Mouse (Mus musculus): ENCODE measurements around the gene Mpzl3. TPM values are rescaled to one million over a fixed set of nuclear protein-coding genes. Genes with fewer than 3 reads are reported as not detected.

The Mpzl3 gene
- polyA plus RNA-seq, 1 experiment from 2014 or later, result 3.0 TPM

GRCm38 (mm10) chr9:45049731-45050130 is 5.3 kb upstream of the Mpzl3 start:
- Histone ChIP-seq H3K9me3 (replicated peaks) (no peaks in the 10 kb centered on the region), H3K36me3 (0 out of 2 replicates have a peak, but pooled peaks cover 7% of the 10 kb centered on the region), H3K4me1 (no peaks in the 10 kb centered on the region), H3K27me3 (peaks cover 24% of the 10 kb centered on the region), H3K9ac (no peak overlapping the region), H3K27ac (no peak overlapping the region), H3K4me3 (replicated peaks) (no peak overlapping the region), H3K4me2 (no peak overlapping the region)
- WGBS, result 88% methylated on average over 1 of the region's 1 CpGs
- ATAC-seq (replicated peaks; ENCODE audit: low FRiP score), result no peak

- ATAC-seq (replicated peaks; ENCODE audit: low FRiP score), result no peak
- 78% methylated on average over 2 of the region's 2 CpGs for WGBS
- H3K36me3 ChIP-seq, result 0 out of 2 replicates have a peak, but pooled peaks cover 7% of the 10 kb centered on the region
- no peak overlapping the region for H3K27ac ChIP-seq
- no peaks in the 10 kb centered on the region for H3K4me1 ChIP-seq
- H3K4me3 ChIP-seq (replicated peaks), result no peak overlapping the region
- peaks cover 20% of the 10 kb centered on the region for H3K27me3 ChIP-seq
- no peaks in the 10 kb centered on the region for H3K9me3 ChIP-seq (replicated peaks)
- no peak overlapping the region for H3K4me2 ChIP-seq
- H3K9ac ChIP-seq, result no peak overlapping the region
Observed at GRCm38 (mm10) chr9:45050301-45050700, 4.7 kb upstream of the Mpzl3 start.

GRCm38 (mm10) chr9:45058304-45058940 is 3.4 kb downstream of the Mpzl3 start:
- Histone ChIP-seq H3K9me3 (replicated peaks) (no peaks in the 10 kb centered on the region), H3K4me2 (no peak overlapping the region), H3K9ac (no peak overlapping the region), H3K27me3 (0 out of 2 replicates have a peak, but pooled peaks cover 13% of the 10 kb centered on the region), H3K4me1 (no peaks in the 10 kb centered on the region), H3K4me3 (replicated peaks) (no peak overlapping the region), H3K27ac (no peak overlapping the region), H3K36me3 (no peaks in the 10 kb centered on the region)
- whole genome bisulfite sequencing, result 33% methylated on average over 5 of the region's 5 CpGs
- ATAC-seq (replicated peaks; ENCODE audit: low FRiP score), result no peak

GRCm38 (mm10) chr9:45060151-45060550 is 5.2 kb downstream of the Mpzl3 start:
- Histone ChIP-seq H3K36me3 (no peaks in the 10 kb centered on the region), H3K9ac (no peak overlapping the region), H3K4me1 (no peaks in the 10 kb centered on the region), H3K4me3 (replicated peaks) (no peak overlapping the region), H3K27ac (no peak overlapping the region), H3K4me2 (no peak overlapping the region), H3K27me3 (0 out of 2 replicates have a peak, but pooled peaks cover 10% of the 10 kb centered on the region), H3K9me3 (replicated peaks) (no peaks in the 10 kb centered on the region)
- no peak for ATAC-seq (replicated peaks; ENCODE audit: low FRiP score)
- 50% methylated on average over 7 of the region's 7 CpGs for WGBS

- WGBS, result 54% methylated on average over 3 of the region's 3 CpGs
- no peak for ATAC-seq (replicated peaks; ENCODE audit: low FRiP score)
Observed at GRCm38 (mm10) chr9:45062677-45063076, 7.7 kb downstream of the Mpzl3 start.

GRCm38 (mm10) chr9:45064421-45064820 is 9.4 kb downstream of the Mpzl3 start:
- H3K4me3 ChIP-seq (replicated peaks), result no peak overlapping the region
- H3K9ac ChIP-seq, result no peak overlapping the region
- H3K9me3 ChIP-seq (replicated peaks), result no peaks in the 10 kb centered on the region
- 71% methylated on average over 6 of the region's 6 CpGs for WGBS
- ATAC-seq (replicated peaks; ENCODE audit: low FRiP score), result no peak
- H3K4me1 ChIP-seq, result no peaks in the 10 kb centered on the region
- no peaks in the 10 kb centered on the region for H3K27me3 ChIP-seq
- H3K27ac ChIP-seq, result no peak overlapping the region
- no peaks in the 10 kb centered on the region for H3K36me3 ChIP-seq
- H3K4me2 ChIP-seq, result no peak overlapping the region

More at GRCm38 (mm10) chr9:45062677-45063076, 7.7 kb downstream of the Mpzl3 start:
- no peak overlapping the region for H3K27ac ChIP-seq
- H3K4me1 ChIP-seq, result no peaks in the 10 kb centered on the region
- H3K9ac ChIP-seq, result no peak overlapping the region
- 0 out of 2 replicates have a peak, but pooled peaks cover 7% of the 10 kb centered on the region for H3K27me3 ChIP-seq
- no peak overlapping the region for H3K4me3 ChIP-seq (replicated peaks)
- H3K36me3 ChIP-seq, result no peaks in the 10 kb centered on the region
- H3K4me2 ChIP-seq, result no peak overlapping the region
- H3K9me3 ChIP-seq (replicated peaks), result no peaks in the 10 kb centered on the region

- no peaks in the 10 kb centered on the region for H3K27me3 ChIP-seq
- no peaks in the 10 kb centered on the region for H3K36me3 ChIP-seq
- WGBS, result 79% methylated on average over 4 of the region's 4 CpGs
- ATAC-seq (replicated peaks; ENCODE audit: low FRiP score), result no peak
- H3K9me3 ChIP-seq (replicated peaks), result no peaks in the 10 kb centered on the region
- H3K4me2 ChIP-seq, result no peak overlapping the region
- no peak overlapping the region for H3K27ac ChIP-seq
- no peak overlapping the region for H3K4me3 ChIP-seq (replicated peaks)
- H3K9ac ChIP-seq, result no peak overlapping the region
- no peaks in the 10 kb centered on the region for H3K4me1 ChIP-seq
Observed at GRCm38 (mm10) chr9:45066735-45067134, 11.7 kb downstream of the Mpzl3 start.

- H3K9me3 ChIP-seq (replicated peaks), result no peaks in the 10 kb centered on the region
- no peak for ATAC-seq (replicated peaks; ENCODE audit: low FRiP score)
Observed at GRCm38 (mm10) chr9:45071800-45072199, 16.8 kb downstream of the Mpzl3 start.

GRCm38 (mm10) chr9:45077859-45078258 is 22.9 kb downstream of the Mpzl3 start:
- 72% methylated on average over 3 of the region's 3 CpGs for WGBS

More at GRCm38 (mm10) chr9:45071800-45072199, 16.8 kb downstream of the Mpzl3 start:
- H3K4me1 ChIP-seq, result no peaks in the 10 kb centered on the region
- H3K27me3 ChIP-seq, result no peaks in the 10 kb centered on the region
- no peaks in the 10 kb centered on the region for H3K36me3 ChIP-seq
- H3K4me2 ChIP-seq, result no peak overlapping the region
- H3K9ac ChIP-seq, result no peak overlapping the region
- 53% methylated on average over 3 of the region's 3 CpGs for WGBS
- no peak overlapping the region for H3K27ac ChIP-seq
- no peak overlapping the region for H3K4me3 ChIP-seq (replicated peaks)

GRCm38 (mm10) chr9:45079011-45079410 is 24.0 kb downstream of the Mpzl3 start, which contains the start of gene Jaml:
TSS of gene Jaml (plus strand) at chr9:45079183.
- no peak within 1 kb of the TSS for H3K4me3 ChIP-seq (replicated peaks)
- ATAC-seq (replicated peaks; ENCODE audit: low FRiP score), result no peak
- H3K4me2 ChIP-seq, result no peak within 1 kb of the TSS
- H3K27me3 ChIP-seq, result peaks cover 8% of the 10 kb centered on the region; the same call in 1 of the 2 replicates
- H3K27ac ChIP-seq, result no peak within 1 kb of the TSS
- H3K9me3 ChIP-seq (replicated peaks), result no peaks in the 10 kb centered on the region
- H3K9ac ChIP-seq, result no peak within 1 kb of the TSS
- 91% methylated on average over 5 of the region's 5 CpGs for whole genome bisulfite sequencing
- no peaks in the 10 kb centered on the region for H3K4me1 ChIP-seq
- H3K36me3 ChIP-seq, result no peaks in the 10 kb centered on the region

More at GRCm38 (mm10) chr9:45077859-45078258, 22.9 kb downstream of the Mpzl3 start:
- Histone ChIP-seq H3K4me3 (replicated peaks) (no peak overlapping the region), H3K4me1 (no peaks in the 10 kb centered on the region), H3K27ac (no peak overlapping the region), H3K4me2 (no peak overlapping the region), H3K36me3 (no peaks in the 10 kb centered on the region), H3K9ac (no peak overlapping the region), H3K9me3 (replicated peaks) (no peaks in the 10 kb centered on the region), H3K27me3 (peaks cover 7% of the 10 kb centered on the region; the same call in 1 of the 2 replicates)
- ATAC-seq (replicated peaks; ENCODE audit: low FRiP score), result no peak

- no peaks in the 10 kb centered on the region for H3K4me1 ChIP-seq
- no peak overlapping the region for H3K27ac ChIP-seq
- H3K27me3 ChIP-seq, result peaks cover 8% of the 10 kb centered on the region; the same call in 1 of the 2 replicates
- WGBS, result 87% methylated on average over 3 of the region's 3 CpGs
- no peaks in the 10 kb centered on the region for H3K36me3 ChIP-seq
- no peak overlapping the region for H3K9ac ChIP-seq
- H3K4me3 ChIP-seq (replicated peaks), result no peak overlapping the region
- H3K9me3 ChIP-seq (replicated peaks), result no peaks in the 10 kb centered on the region
- ATAC-seq (replicated peaks; ENCODE audit: low FRiP score), result no peak
- H3K4me2 ChIP-seq, result no peak overlapping the region
Observed at GRCm38 (mm10) chr9:45083132-45083531, 28.1 kb downstream of the Mpzl3 start.

- Histone ChIP-seq H3K36me3 (no peaks in the 10 kb centered on the region), H3K9me3 (replicated peaks) (no peaks in the 10 kb centered on the region), H3K4me2 (no peak overlapping the region), H3K4me1 (no peaks in the 10 kb centered on the region), H3K27me3 (peaks cover 8% of the 10 kb centered on the region; the same call in 1 of the 2 replicates), H3K4me3 (replicated peaks) (no peak overlapping the region), H3K9ac (no peak overlapping the region), H3K27ac (no peak overlapping the region)
- no peak for ATAC-seq (replicated peaks; ENCODE audit: low FRiP score)
- 69% methylated on average over 5 of the region's 5 CpGs for WGBS
Observed at GRCm38 (mm10) chr9:45084556-45084955, 29.6 kb downstream of the Mpzl3 start.

All from kidney, embryonic 15.5 days (tissue).